Mouse (Mus musculus): Measurements from ENCODE around the gene Glud1. TPM values are rescaled to one million over a fixed set of nuclear protein-coding genes. Genes with fewer than 3 reads are reported as not detected.

Glud1 gene
- total and polyA plus RNA-seq, 2 experiments from 2014 or later, result 55.9 to 58.3 TPM

DNA sequence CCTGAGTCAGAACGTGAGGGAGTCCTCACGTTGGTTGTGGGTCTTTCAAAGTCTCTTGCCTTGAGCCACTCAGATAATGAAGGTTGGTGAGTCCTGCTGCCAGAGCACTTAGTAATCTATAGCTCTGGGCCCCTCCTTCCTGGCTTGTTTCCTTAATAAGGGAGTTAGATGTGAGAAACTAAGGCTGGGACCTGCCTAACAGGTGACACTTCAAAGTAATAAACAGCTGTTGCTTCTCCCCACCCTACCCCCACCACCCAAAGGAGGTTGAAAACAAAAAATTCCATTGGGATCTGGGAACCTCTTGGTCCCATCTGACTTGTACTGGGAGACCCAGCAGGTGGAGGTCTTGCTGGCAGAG lies 54.6 kb downstream of the Glud1 start:
- H3K36me3 ChIP-seq (replicated peaks; ENCODE audit: control insufficient read depth, insufficient read depth, low read length), result no peaks in the 10 kb centered on the region
- no peak overlapping the region for H3K9ac ChIP-seq (replicated peaks; ENCODE audit: low read depth, low read length)
- no peak for ATAC-seq (ENCODE audit: insufficient read depth, low read depth)
- WGBS, result 87% methylated on average over 2 of the region's 2 CpGs
- no peak overlapping the region for H3K27ac ChIP-seq (ENCODE audit: low read depth)
- no peak overlapping the region for H3K4me3 ChIP-seq (ENCODE audit: low read depth, low read length)
- H3K4me2 ChIP-seq (ENCODE audit: low read depth, low read length), result no peak overlapping the region
- TF ChIP-seq EP300 (IDR thresholded peaks at IDR 0.05; ENCODE audit: low read depth) (no peak), CTCF (IDR thresholded peaks at IDR 0.05; ENCODE audit: low read depth) (no peak)
- H3K9me3 ChIP-seq (replicated peaks; ENCODE audit: control insufficient read depth, low read length), result no peaks in the 10 kb centered on the region
- no peaks in the 10 kb centered on the region for H3K27me3 ChIP-seq (ENCODE audit: control insufficient read depth, insufficient read depth, low read length)
- DNase-seq (ENCODE audit: low spot score), result no peak
- H3K4me1 ChIP-seq (ENCODE audit: control insufficient read depth, insufficient read depth), result no peaks in the 10 kb centered on the region

DNA sequence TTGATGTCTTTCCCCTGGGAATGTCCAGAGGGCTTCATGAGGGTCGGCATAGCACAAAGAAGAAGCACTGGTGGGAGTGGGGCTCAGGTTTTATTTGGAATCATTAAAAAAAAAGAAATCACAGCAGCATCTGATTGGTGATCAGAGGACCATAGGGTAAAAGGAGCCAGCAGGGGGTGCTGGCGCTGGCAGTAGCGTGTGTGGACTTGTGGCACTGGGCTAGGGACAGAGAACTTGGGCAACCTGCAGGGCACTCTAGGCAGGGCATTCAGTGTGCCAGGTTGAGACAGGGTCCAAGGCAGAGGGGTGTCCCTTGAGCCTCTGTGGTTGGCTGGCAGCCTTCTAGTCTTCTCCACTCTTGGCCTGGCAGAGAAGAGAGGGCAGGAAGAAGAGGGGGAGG lies 59.7 kb downstream of the Glud1 start:
- no peak overlapping the region for H3K4me2 ChIP-seq (ENCODE audit: low read depth, low read length)
- H3K9me3 ChIP-seq (replicated peaks; ENCODE audit: control insufficient read depth, low read length), result no peaks in the 10 kb centered on the region
- H3K4me3 ChIP-seq (ENCODE audit: low read depth, low read length), result no peak overlapping the region
- H3K27me3 ChIP-seq (ENCODE audit: control insufficient read depth, insufficient read depth, low read length), result no peaks in the 10 kb centered on the region
- no peaks in the 10 kb centered on the region for H3K4me1 ChIP-seq (ENCODE audit: control insufficient read depth, insufficient read depth)
- H3K9ac ChIP-seq (replicated peaks; ENCODE audit: low read depth, low read length), result no peak overlapping the region
- no peak for ATAC-seq (ENCODE audit: insufficient read depth, low read depth)
- H3K27ac ChIP-seq (ENCODE audit: low read depth), result no peak overlapping the region
- DNase-seq (ENCODE audit: low spot score), result no peak
- WGBS, result 72% methylated on average over 3 of the region's 3 CpGs
- TF ChIP-seq CTCF (IDR thresholded peaks at IDR 0.05; ENCODE audit: low read depth) (0 out of 2 replicates have a peak, but pooled peaks have one; percentile 7), EP300 (IDR thresholded peaks at IDR 0.05; ENCODE audit: low read depth) (no peak)
- H3K36me3 ChIP-seq (replicated peaks; ENCODE audit: control insufficient read depth, insufficient read depth, low read length), result no peaks in the 10 kb centered on the region

DNA sequence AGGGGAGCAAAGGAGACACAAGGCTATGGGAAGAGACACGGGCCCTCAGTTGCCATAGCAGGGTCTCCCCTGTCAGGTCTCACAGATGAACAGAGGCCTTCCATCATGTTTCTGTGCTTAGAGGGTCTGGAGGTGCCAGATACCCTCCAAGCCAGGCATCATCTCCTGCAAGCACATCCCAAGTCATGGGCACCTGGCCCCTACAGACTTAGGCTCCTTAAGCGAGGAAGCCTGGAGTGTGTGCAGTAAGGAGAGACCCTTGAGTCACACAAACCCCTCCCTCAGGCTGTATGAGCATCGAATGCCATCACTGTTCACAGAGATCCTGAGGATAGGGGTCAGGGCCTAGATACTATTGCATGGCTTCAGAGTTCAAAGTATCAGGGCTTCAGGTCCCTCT lies 60.4 kb downstream of the Glud1 start:
- Histone ChIP-seq H3K27me3 (ENCODE audit: control insufficient read depth, insufficient read depth, low read length) (no peaks in the 10 kb centered on the region), H3K9ac (replicated peaks; ENCODE audit: low read depth, low read length) (no peak overlapping the region), H3K4me1 (ENCODE audit: control insufficient read depth, insufficient read depth) (no peaks in the 10 kb centered on the region), H3K36me3 (replicated peaks; ENCODE audit: control insufficient read depth, insufficient read depth, low read length) (no peaks in the 10 kb centered on the region), H3K4me2 (ENCODE audit: low read depth, low read length) (no peak overlapping the region), H3K4me3 (ENCODE audit: low read depth, low read length) (no peak overlapping the region), H3K27ac (ENCODE audit: low read depth) (no peak overlapping the region), H3K9me3 (replicated peaks; ENCODE audit: control insufficient read depth, low read length) (no peaks in the 10 kb centered on the region)
- 76% methylated on average over 3 of the region's 3 CpGs for WGBS
- TF ChIP-seq CTCF (IDR thresholded peaks at IDR 0.05; ENCODE audit: low read depth) (no peak), EP300 (IDR thresholded peaks at IDR 0.05; ENCODE audit: low read depth) (no peak)
- no peak for DNase-seq (ENCODE audit: low spot score)
- no peak for ATAC-seq (ENCODE audit: insufficient read depth, low read depth)

DNA sequence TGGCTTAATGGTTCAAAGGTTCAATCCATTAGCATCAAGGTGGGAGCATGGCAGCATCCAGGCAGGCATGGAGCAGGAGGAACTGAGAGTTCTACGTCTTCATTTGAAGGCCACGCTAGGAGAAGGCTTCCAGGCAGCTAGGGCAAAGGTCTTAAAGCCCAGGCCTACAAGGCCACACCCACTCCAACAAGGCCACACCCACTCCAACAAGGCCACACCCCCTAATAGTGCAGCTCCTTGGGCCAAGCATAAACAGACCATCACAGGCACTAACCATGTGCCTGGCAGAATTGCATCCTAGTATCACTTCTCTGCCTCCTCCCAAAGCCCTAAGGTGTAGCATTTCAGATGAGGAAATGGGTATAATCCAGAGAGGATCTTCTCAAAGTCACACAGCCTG lies 61.2 kb downstream of the Glud1 start:
- 88% methylated on average over 2 of the region's 2 CpGs for WGBS
- Histone ChIP-seq H3K4me2 (ENCODE audit: low read depth, low read length) (no peak overlapping the region), H3K27me3 (ENCODE audit: control insufficient read depth, insufficient read depth, low read length) (no peaks in the 10 kb centered on the region)

DNA sequence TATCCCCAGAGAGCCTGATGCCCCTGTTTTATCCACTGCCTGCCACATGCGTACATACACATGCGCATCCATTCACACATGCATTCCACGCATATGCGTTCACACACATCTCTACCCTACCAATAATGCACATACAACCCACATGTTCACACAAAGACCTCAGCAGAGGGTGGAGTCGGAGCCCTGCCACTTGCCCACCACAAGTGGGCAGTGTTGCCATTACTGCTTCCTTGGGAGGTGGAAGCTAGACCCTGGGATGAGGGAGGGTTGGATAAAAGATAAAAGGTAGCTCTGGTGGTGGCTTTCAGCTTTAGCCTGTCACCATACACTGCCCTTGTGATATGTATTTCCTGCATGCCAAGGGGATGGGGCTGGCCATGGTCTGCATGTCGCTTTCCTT lies 62.1 kb downstream of the Glud1 start:
- 83% methylated on average over 6 of the region's 6 CpGs for WGBS
- no peaks in the 10 kb centered on the region for H3K36me3 ChIP-seq (replicated peaks; ENCODE audit: control insufficient read depth, insufficient read depth, low read length)
- peak; percentile 25; the same call in 1 of the 2 replicates for ATAC-seq (ENCODE audit: insufficient read depth, low read depth)

More for the DNA sequence above, 61.2 kb downstream of the Glud1 start:
- H3K27ac ChIP-seq (ENCODE audit: low read depth), result no peak overlapping the region
- no peak for DNase-seq (ENCODE audit: low spot score)
- no peaks in the 10 kb centered on the region for H3K4me1 ChIP-seq (ENCODE audit: control insufficient read depth, insufficient read depth)
- ATAC-seq (ENCODE audit: insufficient read depth, low read depth), result no peak
- H3K9ac ChIP-seq (replicated peaks; ENCODE audit: low read depth, low read length), result no peak overlapping the region
- no peak overlapping the region for H3K4me3 ChIP-seq (ENCODE audit: low read depth, low read length)
- no peaks in the 10 kb centered on the region for H3K36me3 ChIP-seq (replicated peaks; ENCODE audit: control insufficient read depth, insufficient read depth, low read length)
- TF ChIP-seq EP300 (IDR thresholded peaks at IDR 0.05; ENCODE audit: low read depth), result no peak
- no peak for TF ChIP-seq CTCF (IDR thresholded peaks at IDR 0.05; ENCODE audit: low read depth)
- H3K9me3 ChIP-seq (replicated peaks; ENCODE audit: control insufficient read depth, low read length), result no peaks in the 10 kb centered on the region

DNA sequence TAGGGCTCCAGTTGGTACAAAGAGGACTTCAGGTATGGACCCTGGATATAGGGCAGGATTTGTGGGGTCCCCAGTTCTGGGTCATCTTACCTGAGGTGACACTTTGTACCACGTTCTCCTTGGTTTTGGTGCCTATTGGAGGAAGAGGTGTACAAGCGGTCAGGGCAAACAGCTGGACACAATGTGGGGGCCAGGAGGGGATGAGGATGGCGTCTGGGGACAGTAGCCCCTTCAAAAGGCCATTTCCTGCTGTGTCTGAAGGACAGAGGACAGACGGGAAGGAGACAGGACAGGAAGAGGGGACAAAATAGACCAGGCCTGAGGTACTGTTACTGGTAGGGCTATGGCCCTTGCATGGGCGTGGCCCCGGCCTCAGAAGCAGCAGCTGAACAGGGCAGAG lies 63.1 kb downstream of the Glud1 start:
- WGBS, result 82% methylated on average over 6 of the region's 6 CpGs
- Histone ChIP-seq H3K27me3 (ENCODE audit: control insufficient read depth, insufficient read depth, low read length) (no peaks in the 10 kb centered on the region), H3K9me3 (replicated peaks; ENCODE audit: control insufficient read depth, low read length) (no peaks in the 10 kb centered on the region), H3K36me3 (replicated peaks; ENCODE audit: control insufficient read depth, insufficient read depth, low read length) (no peaks in the 10 kb centered on the region), H3K4me3 (ENCODE audit: low read depth, low read length) (no peak overlapping the region), H3K27ac (ENCODE audit: low read depth) (no peak overlapping the region), H3K4me1 (ENCODE audit: control insufficient read depth, insufficient read depth) (peaks cover 5% of the 10 kb centered on the region; the same call in 1 of the 2 replicates), H3K4me2 (ENCODE audit: low read depth, low read length) (no peak overlapping the region), H3K9ac (replicated peaks; ENCODE audit: low read depth, low read length) (no peak overlapping the region)
- ATAC-seq (ENCODE audit: insufficient read depth, low read depth) (no peak), DNase-seq (ENCODE audit: low spot score) (no peak)
- TF ChIP-seq CTCF (IDR thresholded peaks at IDR 0.05; ENCODE audit: low read depth) (no peak), EP300 (IDR thresholded peaks at IDR 0.05; ENCODE audit: low read depth) (no peak)

More for the DNA sequence above, 62.1 kb downstream of the Glud1 start:
- Histone ChIP-seq H3K27me3 (ENCODE audit: control insufficient read depth, insufficient read depth, low read length) (no peaks in the 10 kb centered on the region), H3K4me2 (ENCODE audit: low read depth, low read length) (no peak overlapping the region), H3K4me1 (ENCODE audit: control insufficient read depth, insufficient read depth) (no peaks in the 10 kb centered on the region), H3K9ac (replicated peaks; ENCODE audit: low read depth, low read length) (no peak overlapping the region), H3K9me3 (replicated peaks; ENCODE audit: control insufficient read depth, low read length) (no peaks in the 10 kb centered on the region), H3K4me3 (ENCODE audit: low read depth, low read length) (no peak overlapping the region), H3K27ac (ENCODE audit: low read depth) (no peak overlapping the region)
- no peak for DNase-seq (ENCODE audit: low spot score)
- TF ChIP-seq CTCF (IDR thresholded peaks at IDR 0.05; ENCODE audit: low read depth) (peak; percentile 84), EP300 (IDR thresholded peaks at IDR 0.05; ENCODE audit: low read depth) (no peak)
